Mouse (Mus musculus): Measurements from ENCODE around the gene Intu. TPM values are rescaled to one million over a fixed set of nuclear protein-coding genes. Genes with fewer than 3 reads are reported as not detected.

The Intu gene
- total and polyA plus RNA-seq, 3 experiments = 9.7 to 12.3 TPM; not detected in 1

GRCm38 (mm10) chr3:40522846-40523245 lies 8.2 kb upstream of the Intu start:
- H3K4me3 ChIP-seq (ENCODE audit: control insufficient read depth in 1 of 2, insufficient read depth in 1 of 2, low read depth in 2 of 2, low read length in 2 of 2) = peak overlapping the region; percentile 66 to 93

GRCm38 (mm10) chr3:40523371-40523783 lies 7.7 kb upstream of the Intu start:
- H3K79me2 ChIP-seq (ENCODE audit: control insufficient read depth, insufficient read depth, low read length, poor library complexity) = no peaks in the 10 kb centered on the region
- H3K9ac ChIP-seq (ENCODE audit: control insufficient read depth, low read depth, low read length, poor library complexity, severe bottlenecking) = peak overlapping the region; percentile 65; the same call in 1 of the 2 replicates
- H3K4me1 ChIP-seq (ENCODE audit: control insufficient read depth in 1 of 2, insufficient read depth in 2 of 2, low read length in 2 of 2) = 0 out of 4 replicates have a peak, but pooled peaks cover 0 to under 1% of the 10 kb centered on the region in 2 experiments
- H3K4me3 ChIP-seq (ENCODE audit: control insufficient read depth in 1 of 2, insufficient read depth in 1 of 2, low read depth in 2 of 2, low read length in 2 of 2) = peak overlapping the region; percentile 66 to 93
- DNase-seq (ENCODE audit: low read depth, low spot score) = peak; percentile 75
- H3K36me3 ChIP-seq (ENCODE audit: control insufficient read depth in 1 of 2, insufficient read depth in 2 of 2, low read length in 2 of 2) = no peaks in the 10 kb centered on the region
- H3K9me3 ChIP-seq (replicated peaks; ENCODE audit: insufficient read depth, low read length) = no peaks in the 10 kb centered on the region
- no peaks in the 10 kb centered on the region for H3K27me3 ChIP-seq (ENCODE audit: control insufficient read depth in 1 of 2, insufficient read depth in 2 of 2, low read length in 2 of 2)
- TF ChIP-seq MYB (IDR thresholded peaks at IDR 0.05; ENCODE audit: low read depth, low read length) (no peak), MXI1 (IDR thresholded peaks at IDR 0.05; ENCODE audit: low read depth, low read length) (peak; percentile 47), ZC3H11A (IDR thresholded peaks at IDR 0.05; ENCODE audit: low read depth, low read length) (peak; percentile 45), RAD21 (IDR thresholded peaks at IDR 0.05; ENCODE audit: low read depth, low read length) (peak; percentile 83), CTCF (IDR thresholded peaks at IDR 0.05 in 2 of 3, conservative IDR thresholded peaks at IDR 0.05 in 1 of 3; ENCODE audit: control insufficient read depth in 1 of 3, insufficient read depth in 1 of 3, low read depth in 2 of 3, low read length in 3 of 3, poor library complexity in 1 of 3, severe bottlenecking in 1 of 3) (peak; percentile 6 to 67 (median 51); a peak in 4 of 6 replicates), MYC (IDR thresholded peaks at IDR 0.05; ENCODE audit: low read depth, low read length) (peak; percentile 18; the same call in 1 of the 2 replicates), ZMIZ1 (IDR thresholded peaks at IDR 0.05; ENCODE audit: low read depth, low read length) (no peak), MAFK (IDR thresholded peaks at IDR 0.05; ENCODE audit: borderline replicate concordance, low read depth, low read length) (no peak), SIN3A (IDR thresholded peaks at IDR 0.05; ENCODE audit: low read length) (peak; percentile 67), NELFE (IDR thresholded peaks at IDR 0.05; ENCODE audit: low read depth, low read length) (no peak), SMC3 (IDR thresholded peaks at IDR 0.05; ENCODE audit: low read depth, low read length) (peak; percentile 66), TCF12 (IDR thresholded peaks at IDR 0.05; ENCODE audit: low read depth, low read length) (0 out of 2 replicates have a peak, but pooled peaks have one; percentile 7), POLR2A (IDR thresholded peaks at IDR 0.05; ENCODE audit: control insufficient read depth in 1 of 2, insufficient read depth in 1 of 2, low read depth in 1 of 2, low read length in 2 of 2, poor library complexity in 1 of 2) (no peak)
- H3K27ac ChIP-seq (ENCODE audit: control insufficient read depth, low read depth, low read length) = no peak overlapping the region

More at GRCm38 (mm10) chr3:40522846-40523245, 8.2 kb upstream of the Intu start:
- no peak for TF ChIP-seq JUND (IDR thresholded peaks at IDR 0.05; ENCODE audit: low read depth, low read length)
- no peak for TF ChIP-seq POLR2AphosphoS2 (IDR thresholded peaks at IDR 0.05; ENCODE audit: low read length)
- no peak for TF ChIP-seq TAL1 (IDR thresholded peaks at IDR 0.05; ENCODE audit: low read length)
- no peaks in the 10 kb centered on the region for H3K4me1 ChIP-seq (ENCODE audit: control insufficient read depth in 1 of 2, insufficient read depth in 2 of 2, low read length in 2 of 2)
- H3K79me2 ChIP-seq (ENCODE audit: control insufficient read depth, insufficient read depth, low read length, poor library complexity) = no peaks in the 10 kb centered on the region
- H3K9ac ChIP-seq (ENCODE audit: control insufficient read depth, low read depth, low read length, poor library complexity, severe bottlenecking) = peak overlapping the region; percentile 65
- H3K27ac ChIP-seq (ENCODE audit: control insufficient read depth, low read depth, low read length) = peak overlapping the region; percentile 35; the same call in 1 of the 2 replicates
- H3K9me3 ChIP-seq (replicated peaks; ENCODE audit: insufficient read depth, low read length) = no peaks in the 10 kb centered on the region
- no peaks in the 10 kb centered on the region for H3K36me3 ChIP-seq (ENCODE audit: control insufficient read depth in 1 of 2, insufficient read depth in 2 of 2, low read length in 2 of 2)
- H3K27me3 ChIP-seq (ENCODE audit: control insufficient read depth in 1 of 2, insufficient read depth in 2 of 2, low read length in 2 of 2) = no peaks in the 10 kb centered on the region
- peak; percentile 77 for DNase-seq (ENCODE audit: low read depth, low spot score)

All from MEL (cell line).